Mouse (Mus musculus) neutrophil, adult 5-6 weeks (primary cell): Measurements from ENCODE around the gene Gen1. TPM values are rescaled to one million over a fixed set of nuclear protein-coding genes. Genes with fewer than 3 reads are reported as not detected.

Experiments used
- ATAC-seq: fragments of 151-379, 151-347 bp; 2 replicates; pipeline ENCODE4 v1.8.0; 2017; ENCODE audit warnings: mild to moderate bottlenecking, moderate TSS enrichment; ENCODE audit not compliant: insufficient number of reproducible peaks, poor library complexity, low FRiP score, severe bottlenecking; ENCODE audit errors: extremely low read depth
- total RNA-seq: library from RNA; stranded (forward); fragments of 200-1000 nt; gene quantifications from 2 replicates; pipeline ENCODE4 v1.2.3, GENCODE M21; 2017

Gene Gen1
- total RNA-seq, 1 experiment from 2014 or later = 1.2 TPM

DNA sequence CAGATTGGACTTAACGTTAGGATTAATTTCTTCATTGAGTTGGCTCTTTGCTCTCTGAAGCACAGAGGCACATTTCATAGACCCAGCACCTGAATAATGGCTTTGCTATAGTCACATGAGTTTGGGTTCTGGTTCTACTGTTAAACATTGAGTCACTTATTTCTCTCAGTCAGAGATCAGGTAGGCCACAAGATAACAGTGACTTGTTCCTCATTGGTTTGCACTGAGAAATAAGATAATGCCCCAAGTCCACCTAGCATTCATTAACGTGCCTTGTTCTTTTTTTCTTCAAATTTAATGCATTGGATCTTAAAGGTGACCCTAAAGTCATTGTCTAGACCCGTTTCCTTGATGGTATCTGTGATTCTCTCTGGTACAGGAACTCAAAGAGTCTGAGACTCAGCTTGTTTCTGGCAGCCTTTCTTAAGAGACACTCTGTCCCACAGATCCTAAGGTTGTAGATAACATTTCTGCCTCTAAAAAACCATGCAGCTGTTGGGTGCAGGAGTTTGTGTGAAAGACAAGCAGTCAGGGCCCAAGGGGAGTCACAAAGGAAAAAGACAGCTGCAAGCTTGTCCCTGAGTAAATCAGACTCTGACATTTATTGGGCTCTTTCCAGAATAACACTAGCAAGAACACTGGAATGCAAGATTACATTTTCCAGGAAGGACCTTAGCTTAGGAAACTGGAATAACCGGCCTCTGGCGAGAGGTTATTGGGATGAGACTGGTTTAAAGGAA is 38.9 kb downstream of the Gen1 start:
- ATAC-seq = no peak

DNA sequence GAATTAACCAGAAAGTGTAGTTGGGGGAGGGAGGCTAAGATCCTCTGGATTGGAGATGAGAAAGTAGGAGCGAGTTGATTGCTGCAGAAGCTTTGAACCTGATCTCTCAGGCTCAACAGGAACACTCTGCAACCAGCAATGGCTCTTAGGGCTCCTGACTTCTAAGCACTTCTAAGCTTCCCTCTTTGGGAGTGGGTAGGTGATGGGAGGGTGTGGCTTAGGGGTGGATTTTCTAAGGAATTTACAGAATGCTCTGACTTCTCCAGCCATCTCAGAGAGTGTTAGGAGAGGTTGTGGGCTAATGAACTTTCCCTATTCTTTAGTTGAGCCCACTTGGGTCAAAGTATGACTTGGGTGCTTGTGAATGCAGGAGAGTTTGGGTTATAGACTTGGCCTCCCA is 39.5 kb downstream of the Gen1 start:
- ATAC-seq = no peak

DNA sequence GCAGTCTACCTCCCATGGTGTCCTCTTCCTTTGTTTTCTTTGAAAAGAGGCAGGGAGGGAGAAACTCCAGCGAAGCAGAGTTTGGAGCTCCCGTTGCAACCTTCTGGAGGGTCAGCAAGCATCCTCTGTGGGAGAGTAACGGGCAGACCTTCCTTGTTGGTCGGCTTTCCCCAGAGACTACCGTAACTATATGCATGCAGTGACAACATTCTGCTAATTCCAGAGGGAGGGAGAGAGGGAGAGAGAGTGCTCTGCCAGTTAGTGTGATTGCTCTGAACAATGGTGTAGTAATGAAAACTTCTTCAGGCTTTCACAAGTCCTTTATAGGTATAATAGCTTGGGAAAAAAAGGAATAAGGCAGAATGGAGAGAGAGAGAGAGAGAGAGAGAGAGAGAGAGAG is 40.9 kb downstream of the Gen1 start:
- ATAC-seq = no peak

DNA sequence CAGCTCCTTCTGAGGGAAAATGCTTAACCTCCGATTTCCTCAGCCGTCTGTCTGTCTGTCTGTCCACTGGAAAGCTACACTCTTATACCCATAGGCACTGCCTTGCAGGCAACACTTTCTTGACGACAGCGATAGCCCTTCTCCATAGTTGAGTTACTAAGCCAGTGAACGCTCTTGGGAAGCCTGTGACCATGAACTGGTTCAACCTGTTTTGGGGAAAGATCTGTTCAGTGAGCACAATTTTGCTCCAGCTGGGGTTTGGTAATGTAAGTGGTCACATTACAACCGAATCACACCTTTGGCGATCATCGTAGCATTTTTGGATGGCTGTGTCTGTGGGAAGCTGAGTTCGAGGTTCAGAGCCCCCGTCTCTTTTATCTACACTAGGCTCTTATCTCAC is 42.5 kb downstream of the Gen1 start:
- no peak for ATAC-seq

DNA sequence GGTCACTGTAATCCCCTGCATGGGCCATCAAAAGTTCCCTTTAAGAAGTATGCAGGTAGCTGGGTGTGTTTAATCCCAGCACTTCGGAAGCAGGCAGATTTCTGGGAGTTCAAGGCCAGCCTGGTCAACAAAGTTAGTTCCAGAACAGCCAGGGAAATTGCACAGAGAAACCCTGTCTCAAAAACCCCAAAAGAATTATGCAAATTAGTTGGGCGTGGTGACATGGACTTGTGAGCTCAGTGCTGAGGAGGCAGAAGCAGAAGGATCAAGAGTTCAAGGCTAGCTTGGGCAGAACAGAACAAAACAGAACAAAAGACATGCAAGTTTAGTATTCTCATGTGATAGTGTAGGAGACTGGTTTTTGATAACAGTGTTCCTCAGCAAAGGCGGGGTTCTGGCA is 43.0 kb downstream of the Gen1 start:
- ATAC-seq = no peak

DNA sequence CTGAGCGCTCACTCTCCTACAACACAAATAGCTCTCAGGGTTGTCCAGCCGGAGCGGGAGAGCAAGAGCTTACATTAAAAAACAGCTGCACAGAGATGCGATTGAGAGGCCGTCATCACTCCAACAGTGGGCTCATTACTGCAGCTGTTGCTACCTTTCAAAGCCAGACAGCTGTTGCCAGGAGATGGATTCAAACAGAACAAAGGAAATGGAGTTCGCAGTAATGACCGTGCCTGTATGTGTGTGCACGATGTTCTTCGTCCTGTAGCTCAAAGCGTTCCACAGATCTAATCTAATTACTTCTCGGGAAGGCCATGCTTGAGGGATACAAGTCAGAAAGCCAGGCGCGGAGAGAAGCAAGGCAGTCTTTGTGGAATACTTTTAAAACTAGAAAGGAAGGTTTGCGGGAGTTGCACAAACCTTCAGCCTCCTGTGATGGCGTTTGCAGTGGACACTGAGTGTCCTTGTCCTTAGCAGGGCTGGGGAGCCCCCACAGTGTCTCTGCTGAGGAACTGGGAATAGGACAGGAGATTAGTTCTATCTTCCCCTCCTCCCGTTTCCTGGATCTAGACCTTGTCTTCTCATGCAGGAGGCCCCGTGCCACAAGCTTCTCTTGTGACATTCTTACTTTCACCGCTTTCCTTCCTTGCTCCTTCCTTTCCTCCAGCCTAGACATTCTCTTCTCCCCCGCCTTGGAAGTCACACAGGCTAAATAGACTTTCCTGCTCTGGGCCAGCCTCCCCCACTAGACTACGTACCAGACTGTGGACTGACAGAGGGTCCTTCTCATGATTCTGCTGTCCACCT is 43.9 kb downstream of the Gen1 start:
- no peak for ATAC-seq

DNA sequence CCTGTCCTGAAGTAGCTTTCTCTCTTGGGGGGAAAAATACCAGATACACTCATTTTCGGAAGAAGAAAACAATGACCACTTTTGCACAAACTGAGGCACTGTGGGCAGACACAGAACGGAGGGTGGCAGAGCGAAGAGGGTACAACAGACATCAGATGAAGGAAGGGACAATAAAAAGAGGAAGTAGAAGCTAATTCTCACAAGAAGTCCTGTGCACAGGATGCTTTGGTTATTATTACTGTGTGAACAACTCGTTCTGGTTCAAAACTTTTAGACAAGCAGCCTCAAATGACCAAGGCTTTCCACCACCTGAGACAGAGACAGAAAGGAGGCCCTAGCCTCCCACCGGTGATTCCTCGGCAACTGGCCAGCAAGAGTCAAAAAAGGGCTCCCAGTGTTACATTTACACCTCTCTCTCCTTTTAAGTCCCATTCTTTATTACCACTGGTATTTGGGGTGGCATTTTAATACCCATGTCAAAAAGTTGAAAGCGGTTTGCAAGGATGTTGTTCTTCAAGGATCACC is 47.8 kb downstream of the Gen1 start:
- peak; percentile 81 for ATAC-seq

DNA sequence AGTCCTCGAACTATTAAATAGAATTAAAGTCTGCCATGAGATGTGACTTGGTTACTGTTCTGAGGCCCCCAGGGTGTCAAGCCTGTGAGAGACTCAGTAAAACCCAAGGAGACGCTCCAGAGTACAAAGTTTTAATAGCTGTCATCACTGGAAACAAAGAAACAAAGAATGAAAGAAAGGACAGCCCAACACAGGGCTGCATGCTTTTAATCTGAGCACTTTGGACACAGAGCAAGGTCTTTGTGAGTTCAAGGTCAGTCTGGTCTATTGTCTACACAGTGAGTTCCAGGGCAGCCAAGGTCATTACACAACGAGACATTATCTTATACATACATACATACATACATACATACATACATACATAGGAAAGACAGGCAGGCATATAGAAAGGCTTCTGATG is 49.1 kb downstream of the Gen1 start:
- no peak for ATAC-seq

DNA sequence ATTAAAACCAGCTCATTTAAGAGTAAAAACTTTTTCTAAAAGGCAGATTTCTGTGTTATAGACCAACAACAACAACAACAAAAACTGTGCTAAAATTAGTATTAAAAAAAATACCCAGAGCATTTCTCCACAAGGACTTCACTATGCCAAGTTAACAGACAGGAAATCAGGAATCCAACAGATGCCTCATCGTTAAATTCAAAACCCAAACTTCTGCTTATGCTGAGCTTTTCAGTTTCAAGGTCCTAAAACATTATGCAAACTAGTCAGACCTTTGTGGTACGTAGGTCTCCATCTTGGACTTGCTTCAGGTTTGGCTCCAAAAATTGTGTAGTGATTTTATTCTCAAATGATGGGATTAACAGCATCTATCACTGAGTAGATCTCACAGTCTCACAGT is 50.0 kb downstream of the Gen1 start:
- peak; percentile 57; the same call in 1 of the 2 replicates for ATAC-seq

DNA sequence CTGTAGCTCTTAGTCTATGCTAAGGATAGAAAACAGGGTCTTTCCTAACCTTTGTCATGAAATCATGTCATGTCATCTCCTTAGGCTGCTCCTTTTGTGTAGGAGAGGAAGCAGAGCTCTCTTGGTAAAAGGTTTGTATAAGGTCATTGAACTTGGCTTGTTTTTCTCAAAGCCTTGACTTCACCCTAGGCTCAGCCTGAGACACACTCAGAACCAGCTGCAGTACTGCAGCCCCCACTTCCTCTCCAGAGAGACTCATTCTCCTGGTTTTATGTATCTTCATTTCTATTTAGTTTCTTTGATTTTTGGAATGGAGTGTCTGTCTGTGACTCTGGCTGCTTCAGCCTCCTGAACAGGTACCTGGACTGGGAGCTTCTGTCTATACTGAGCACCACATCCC is 50.8 kb downstream of the Gen1 start:
- no peak for ATAC-seq

DNA sequence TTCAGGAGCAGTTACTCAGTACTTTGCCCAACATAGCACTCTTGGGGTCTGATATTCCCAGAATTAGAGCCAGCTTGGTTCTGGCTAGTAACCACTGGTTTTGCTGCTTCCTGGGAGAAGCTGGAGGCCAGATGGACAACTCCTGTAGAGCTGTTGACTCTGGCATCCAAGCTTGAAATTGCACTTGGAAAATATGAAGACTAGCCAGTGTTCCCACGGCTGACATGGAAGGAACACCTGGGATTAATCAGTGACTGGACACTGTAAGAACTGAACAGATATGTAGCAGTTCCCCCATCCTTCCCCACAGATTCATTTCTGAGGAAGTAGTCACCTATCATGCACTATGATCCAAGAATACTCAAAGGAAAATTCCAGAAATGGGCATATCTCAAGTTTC is 52.7 kb downstream of the Gen1 start:
- no peak for ATAC-seq

DNA sequence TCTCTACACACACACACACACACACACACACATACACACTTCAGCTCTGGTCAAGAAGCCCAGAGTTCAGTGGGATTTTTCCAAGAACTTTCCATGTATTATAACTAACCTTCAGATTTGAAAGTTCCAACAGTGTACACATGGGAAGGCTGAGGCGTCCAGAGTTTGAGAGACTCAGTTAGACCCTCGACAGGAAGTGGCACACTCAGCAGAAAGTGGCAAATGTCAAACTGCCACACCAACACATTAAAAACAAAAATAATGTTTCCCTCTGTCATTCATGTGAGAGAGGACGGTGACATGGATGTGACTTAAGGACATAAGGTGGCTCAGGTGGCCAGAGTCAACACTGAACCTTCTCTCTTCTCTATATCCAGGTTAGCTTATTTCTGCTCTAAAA is 55.2 kb downstream of the Gen1 start:
- no peak for ATAC-seq

DNA sequence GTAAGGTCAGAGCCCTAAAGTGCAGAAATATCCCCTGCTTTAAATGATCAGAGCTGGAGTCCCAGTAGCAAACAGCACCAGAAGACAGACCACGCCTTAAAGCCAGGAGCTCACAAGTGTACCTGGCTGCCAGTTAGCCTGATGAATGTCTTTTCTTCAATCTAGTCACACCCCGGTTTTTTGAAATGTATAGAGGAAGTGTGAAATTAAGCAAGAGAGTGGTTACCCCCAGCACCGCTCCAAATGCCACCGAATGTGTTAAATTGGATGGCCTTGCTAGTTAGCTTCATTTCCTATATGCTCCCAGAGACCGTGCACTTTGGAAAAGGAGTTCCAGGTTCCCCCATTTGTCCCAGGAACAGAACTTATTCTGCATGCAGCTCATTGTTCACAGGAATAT is 56.0 kb downstream of the Gen1 start:
- 0 out of 2 replicates have a peak, but pooled peaks have one; percentile 30 for ATAC-seq

DNA sequence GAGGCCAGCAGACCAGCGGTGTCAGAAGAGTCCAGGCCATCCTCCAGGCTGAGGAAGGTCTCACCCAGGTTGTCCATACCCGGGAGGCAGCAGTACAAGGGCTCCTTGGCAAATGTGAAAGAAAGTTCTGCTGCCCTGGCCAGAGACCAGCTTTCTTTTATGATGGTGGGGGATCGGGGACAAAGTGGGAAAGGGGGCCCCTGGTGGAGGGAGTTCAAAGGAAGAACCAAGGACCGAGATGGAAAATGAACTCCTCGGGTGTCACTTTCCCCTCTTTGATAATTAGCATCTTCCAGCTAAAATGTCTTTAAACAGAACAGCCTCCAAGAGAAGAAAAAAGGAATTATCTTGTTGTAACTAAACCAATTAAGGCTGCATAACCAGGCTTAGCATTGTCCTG is 56.7 kb downstream of the Gen1 start, which contains the start of gene Msgn1:
TSS of gene Msgn1 (minus strand) at position 101 of the 400 bp plus-strand sequence.
- no peak for ATAC-seq

DNA sequence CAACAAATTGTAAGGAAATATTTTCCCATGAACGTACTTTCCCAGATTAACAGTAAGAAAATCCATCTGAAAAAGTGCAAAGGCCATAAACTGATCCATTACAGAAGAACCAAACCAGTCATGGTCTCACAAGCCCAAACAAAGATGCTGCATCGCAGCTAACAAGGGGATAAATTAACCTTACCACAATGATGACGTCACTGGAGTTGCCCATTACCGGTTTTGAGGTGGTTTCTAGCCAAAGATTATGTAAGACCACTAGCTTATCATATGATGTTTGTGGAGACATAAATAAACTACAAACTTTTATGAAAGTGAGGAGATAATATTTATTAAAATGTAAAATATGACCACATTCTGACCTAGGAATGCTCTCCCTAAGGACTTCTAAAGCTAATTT is 59.3 kb downstream of the Gen1 start:
- no peak for ATAC-seq

DNA sequence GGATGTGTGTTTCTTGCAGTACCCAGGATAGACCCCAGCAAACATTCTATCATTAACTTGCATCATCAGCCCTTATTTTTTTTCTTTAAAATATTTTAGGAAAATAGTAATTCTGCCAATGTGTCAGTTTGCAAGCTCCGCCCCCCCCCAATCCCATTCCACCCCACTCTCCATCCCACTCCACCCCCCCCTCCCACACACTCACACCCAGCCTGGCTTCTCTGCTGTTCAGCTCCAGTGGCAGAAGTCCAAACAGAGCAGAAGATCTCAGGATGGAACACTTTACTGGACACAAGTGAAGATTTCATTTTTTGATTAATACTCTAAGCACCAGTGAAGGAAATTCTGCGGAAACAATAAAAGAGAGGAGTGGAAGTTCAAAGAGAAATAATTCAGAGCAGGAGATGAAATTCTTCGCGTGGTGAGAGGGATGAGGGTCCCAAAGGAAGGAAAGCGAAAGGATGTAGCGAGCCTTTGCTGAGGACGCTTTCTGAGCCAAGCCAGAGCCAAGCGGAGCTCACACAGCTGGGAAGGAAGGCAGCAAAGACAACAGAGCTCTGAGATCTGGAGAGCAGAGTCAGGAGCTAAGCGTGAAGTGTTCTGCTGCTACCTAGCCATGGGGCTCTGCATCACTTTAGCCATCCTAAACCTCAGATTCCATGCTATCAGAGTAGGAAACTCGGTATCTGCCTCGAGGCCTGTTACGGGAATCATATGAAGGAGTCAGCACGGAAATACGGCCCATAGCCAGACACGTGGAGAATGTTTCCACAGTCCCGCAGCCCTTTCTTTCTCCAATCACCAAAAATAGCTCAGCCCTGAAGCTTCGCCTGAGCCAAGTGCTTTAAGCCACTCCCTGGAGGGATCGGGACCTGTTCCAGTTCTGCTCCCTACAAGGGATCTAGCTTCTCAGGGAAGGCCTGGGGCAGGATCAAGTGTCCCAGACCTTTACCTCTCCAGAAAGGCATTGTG is 61.6 kb downstream of the Gen1 start:
- ATAC-seq = no peak

DNA sequence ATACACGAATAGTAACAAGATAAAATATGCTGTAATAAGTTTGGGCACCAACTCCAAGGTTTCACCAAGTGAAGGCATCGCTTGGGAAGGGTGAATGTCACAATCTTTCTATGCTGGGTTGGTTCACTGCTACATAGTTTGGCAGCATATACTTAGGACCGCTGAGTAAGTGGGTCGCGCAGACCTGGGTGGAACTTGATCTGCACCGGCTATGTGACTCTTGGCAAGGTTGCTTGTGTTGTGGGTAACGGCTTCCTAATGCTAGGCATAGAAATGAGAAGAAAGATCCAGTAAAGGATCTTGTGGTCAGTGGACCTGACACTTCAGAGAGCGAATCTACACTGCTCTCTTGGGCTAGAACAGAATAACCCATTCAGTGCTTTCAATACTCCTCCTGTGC is 63.1 kb downstream of the Gen1 start:
- no peak for ATAC-seq

DNA sequence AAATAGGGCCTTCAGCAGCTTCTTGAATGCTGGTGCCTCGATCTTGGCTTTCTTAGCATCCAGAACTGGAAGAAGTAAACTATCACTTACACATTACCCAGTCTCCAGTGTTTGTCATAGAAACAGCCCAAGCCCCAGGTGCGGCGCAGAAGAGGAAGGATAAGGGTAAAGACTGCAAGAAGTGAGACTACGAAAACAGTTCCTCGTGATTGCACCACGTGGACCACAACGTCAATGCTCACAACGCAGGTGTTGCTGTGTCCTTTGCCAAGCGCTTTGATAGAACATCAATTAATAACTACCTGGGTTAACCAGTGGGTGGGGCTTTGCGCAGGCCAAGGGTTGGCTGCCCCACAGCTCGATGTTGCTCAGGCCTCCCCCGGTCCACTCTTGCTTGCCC is 64.9 kb downstream of the Gen1 start:
- ATAC-seq = peak; percentile 42; the same call in 1 of the 2 replicates

DNA sequence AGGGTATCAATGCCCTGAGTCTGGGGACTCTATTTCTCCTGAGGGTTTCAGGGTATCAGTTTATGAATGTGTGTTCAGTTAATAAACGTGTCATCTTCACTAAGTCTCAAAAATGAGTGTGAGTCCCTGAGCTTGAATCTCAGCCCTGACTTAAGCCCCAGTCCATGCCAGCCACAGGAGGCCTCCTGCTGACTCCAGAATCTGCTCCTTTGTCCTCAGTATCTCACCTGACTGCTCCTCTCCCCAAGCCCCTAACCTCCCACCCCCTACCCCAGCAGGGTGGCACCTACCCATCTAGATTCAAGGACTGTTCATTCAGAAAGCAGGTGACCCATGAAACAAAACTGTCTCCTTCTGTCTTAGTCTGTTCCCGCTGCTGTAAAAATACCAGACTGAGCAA is 67.0 kb downstream of the Gen1 start:
- no peak for ATAC-seq
